Mouse (Mus musculus) forebrain, postnatal 0 days (tissue): ENCODE results near the gene Trcg1. TPM values are rescaled to one million over a fixed set of nuclear protein-coding genes. Genes with fewer than 3 reads are reported as not detected.

Experiments used
- ATAC-seq: fragments of 200-750 bp; cut with Nextera tagmentation; 2 replicates; pipeline ENCODE4 v1.8.0; 2017; ENCODE audit warnings: mild to moderate bottlenecking, moderate library complexity
- DNase-seq: peaks from one replicate; pipeline ENCODE4 v3.0.0-alpha.2; 2015
- H3K27ac ChIP-seq: fragments of 300-500 bp; sonication (generic); 2 replicates; pipeline ENCODE4 v1.5.1; 2014; ENCODE audit warnings: low read depth, mild to moderate bottlenecking, antibody characterized with exemption, low read length, moderate library complexity, mixed read lengths
- H3K27me3 ChIP-seq: fragments of 300-500 bp; sonication (generic); 2 replicates; pipeline ENCODE4 v1.6.1; 2014; ENCODE audit warnings: mild to moderate bottlenecking, low read length, mixed read lengths; ENCODE audit not compliant: insufficient read depth
- H3K36me3 ChIP-seq: fragments of 300-500 bp; sonication (generic); 2 replicates; pipeline ENCODE4 v1.6.1; 2014; ENCODE audit warnings: mild to moderate bottlenecking, moderate library complexity; ENCODE audit not compliant: insufficient read depth
- H3K4me1 ChIP-seq: fragments of 300-500 bp; sonication (generic); 2 replicates; pipeline ENCODE4 v1.6.1; 2014; ENCODE audit warnings: antibody characterized with exemption; ENCODE audit not compliant: insufficient read depth
- H3K4me2 ChIP-seq: fragments of 300-500 bp; sonication (generic); 2 replicates; pipeline ENCODE4 v1.6.1; 2014; ENCODE audit warnings: low read depth, mild to moderate bottlenecking, moderate library complexity
- H3K4me3 ChIP-seq: fragments of 300-500 bp; sonication (generic); 2 replicates; pipeline ENCODE4 v1.5.1; 2014; ENCODE audit warnings: low read depth, low read length, mixed read lengths
- H3K9ac ChIP-seq: fragments of 300-500 bp; sonication (generic); 2 replicates; pipeline ENCODE4 v1.6.1; 2014; ENCODE audit warnings: mild to moderate bottlenecking
- H3K9me3 ChIP-seq: fragments of 300-500 bp; sonication (generic); 2 replicates; pipeline ENCODE4 v1.6.1; 2016; ENCODE audit warnings: low read length
- CTCF ChIP-seq: sonication (generic); IDR thresholded peaks from 2 replicates; pipeline ENCODE4 v1.5.1; 2016; ENCODE audit warnings: antibody characterized with exemption, control low read depth, low read depth
- WGBS: fragments of 180-500 bp; shearing (Covaris S2); extraction: QIAGEN DNeasy Blood & Tissue Kit; methylation state at CpG from one replicate; pipeline ENCODE4 v1.1.7; 2014; 5-methylcytosine and 5-hydroxymethylcytosine counted together
- polyA plus RNA-seq: library from polyadenylated mRNA; unstranded; fragments of >200 nt; fragmentation: Nextera tagmentation; extraction: Ambion mirVana; gene quantifications from 2 replicates; pipeline ENCODE4 v1.2.1, GENCODE M21; 2015
- total RNA-seq: library from RNA; depleted of rRNA; stranded (reverse); fragments of >200 nt; gene quantifications from 2 replicates; pipeline ENCODE4 v1.2.3, GENCODE M21; 2014

The Trcg1 gene
- total and polyA plus RNA-seq, 2 experiments from 2014 or later, result not detected

DNA sequence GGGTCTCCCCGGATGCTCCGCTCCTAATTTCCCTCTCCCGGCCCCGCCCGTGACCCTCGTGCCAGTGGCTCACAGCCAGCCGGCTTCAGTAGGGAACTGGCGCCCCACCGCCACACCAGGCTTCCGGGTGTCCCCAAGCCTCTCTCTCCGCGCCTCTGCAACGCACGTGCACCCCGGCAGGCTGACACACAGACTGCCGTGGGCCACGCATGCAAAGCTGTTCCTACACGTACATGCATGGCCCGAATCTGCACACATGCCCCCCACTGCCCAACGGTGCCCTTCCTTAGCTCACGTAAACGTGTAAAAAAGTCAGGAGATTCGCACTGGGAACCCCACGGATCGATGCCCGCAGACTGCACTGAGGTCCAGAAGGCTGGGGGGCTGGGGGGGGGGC lies 25.2 kb downstream of the Trcg1 start:
- Histone ChIP-seq H3K4me2 (peak overlapping the region; percentile 98), H3K27me3 (no peaks in the 10 kb centered on the region), H3K9me3 (no peaks in the 10 kb centered on the region), H3K9ac (peak overlapping the region; percentile 63), H3K36me3 (no peaks in the 10 kb centered on the region), H3K27ac (no peak overlapping the region), H3K4me1 (peaks cover 6% of the 10 kb centered on the region; the same call in 1 of the 2 replicates), H3K4me3 (peak overlapping the region; percentile 62)
- peak; percentile 38 for DNase-seq
- under 1% methylated on average over 26 of the region's 26 CpGs for WGBS
- TF ChIP-seq CTCF, result no peak
- peak; percentile 49; the same call in 1 of the 2 replicates for ATAC-seq

- 0 out of 2 replicates have a peak within 1 kb of the TSS, but pooled peaks have one; percentile 40 for H3K27ac ChIP-seq
- peak within 1 kb of the TSS; percentile 62 for H3K4me3 ChIP-seq
- H3K4me2 ChIP-seq, result peak within 1 kb of the TSS; percentile 98
- peaks cover 6% of the 10 kb centered on the region; the same call in 1 of the 2 replicates for H3K4me1 ChIP-seq
- DNase-seq (peak; percentile 65), ATAC-seq (peak; percentile 75)
- no peaks in the 10 kb centered on the region for H3K36me3 ChIP-seq
- no peaks in the 10 kb centered on the region for H3K27me3 ChIP-seq
- H3K9ac ChIP-seq, result peak within 1 kb of the TSS; percentile 63
- peak; percentile 73 for TF ChIP-seq CTCF
- 4% methylated on average over 82 of the region's 87 CpGs for WGBS
- H3K9me3 ChIP-seq, result no peaks in the 10 kb centered on the region
These were observed 25.8 kb downstream of the Trcg1 start, which contains the start of gene 1700017B05Rik for GRCm38 (mm10) chr9:57261913-57262794. 1700017B05Rik (minus strand) TSS chr9:57262612.

- no peak for TF ChIP-seq CTCF
- DNase-seq (no peak), ATAC-seq (no peak)
- Histone ChIP-seq H3K4me3 (peak overlapping the region; percentile 62), H3K9me3 (no peaks in the 10 kb centered on the region), H3K4me2 (peak overlapping the region; percentile 98), H3K27me3 (no peaks in the 10 kb centered on the region), H3K36me3 (no peaks in the 10 kb centered on the region), H3K9ac (peak overlapping the region; percentile 63), H3K27ac (no peak overlapping the region), H3K4me1 (peaks cover 6% of the 10 kb centered on the region; the same call in 1 of the 2 replicates)
- WGBS, result 54% methylated on average over 13 of the region's 13 CpGs
These were observed 26.7 kb downstream of the Trcg1 start for GRCm38 (mm10) chr9:57262795-57263684.

GRCm38 (mm10) chr9:57265125-57265524 lies 28.8 kb downstream of the Trcg1 start:
- Histone ChIP-seq H3K9me3 (no peaks in the 10 kb centered on the region), H3K27ac (no peak overlapping the region), H3K4me3 (no peak overlapping the region), H3K9ac (no peak overlapping the region), H3K4me2 (no peak overlapping the region), H3K27me3 (no peaks in the 10 kb centered on the region), H3K4me1 (peaks cover 6% of the 10 kb centered on the region; the same call in 1 of the 2 replicates), H3K36me3 (no peaks in the 10 kb centered on the region)
- WGBS, result 62% methylated on average over 5 of the region's 5 CpGs
- TF ChIP-seq CTCF, result no peak
- DNase-seq (no peak), ATAC-seq (no peak)

GRCm38 (mm10) chr9:57267421-57267820 lies 31.1 kb downstream of the Trcg1 start:
- Histone ChIP-seq H3K4me2 (no peak overlapping the region), H3K9ac (no peak overlapping the region), H3K9me3 (no peaks in the 10 kb centered on the region), H3K27ac (no peak overlapping the region), H3K27me3 (no peaks in the 10 kb centered on the region), H3K36me3 (no peaks in the 10 kb centered on the region), H3K4me1 (no peaks in the 10 kb centered on the region), H3K4me3 (no peak overlapping the region)
- TF ChIP-seq CTCF, result no peak
- ATAC-seq (no peak), DNase-seq (no peak)
- WGBS, result 31% methylated on average over 5 of the region's 5 CpGs

DNA sequence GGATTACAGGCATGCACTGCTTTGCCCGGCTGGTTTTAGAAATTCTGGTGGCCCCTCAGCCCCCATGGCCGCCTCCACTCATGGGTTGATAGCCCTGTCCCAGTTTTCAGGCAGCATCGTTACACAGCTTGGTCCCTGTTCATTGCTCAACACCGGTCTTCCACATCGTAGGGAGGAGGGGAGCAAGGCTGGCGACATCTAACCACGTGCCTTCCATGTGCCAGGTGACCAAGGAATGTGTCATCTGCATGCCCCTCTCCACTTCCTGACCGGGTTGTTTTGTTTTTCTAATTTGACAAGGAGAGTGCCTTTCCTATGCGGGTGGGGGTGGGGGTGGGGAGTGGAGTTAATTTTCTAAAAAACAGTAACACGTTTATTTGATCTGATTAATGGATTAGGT lies 31.7 kb downstream of the Trcg1 start:
- Histone ChIP-seq H3K4me3 (no peak overlapping the region), H3K4me1 (no peaks in the 10 kb centered on the region), H3K27ac (no peak overlapping the region), H3K36me3 (no peaks in the 10 kb centered on the region), H3K9ac (no peak overlapping the region), H3K9me3 (no peaks in the 10 kb centered on the region), H3K4me2 (no peak overlapping the region), H3K27me3 (no peaks in the 10 kb centered on the region)
- ATAC-seq (no peak), DNase-seq (no peak)
- WGBS, result 19% methylated on average over 10 of the region's 10 CpGs
- no peak for TF ChIP-seq CTCF

- no peak for ATAC-seq
- no peak for DNase-seq
- H3K27me3 ChIP-seq, result no peaks in the 10 kb centered on the region
- 4% methylated on average over 3 of the region's 3 CpGs for WGBS
- H3K36me3 ChIP-seq, result no peaks in the 10 kb centered on the region
- no peak overlapping the region for H3K27ac ChIP-seq
- H3K4me3 ChIP-seq, result no peak overlapping the region
- no peak overlapping the region for H3K4me2 ChIP-seq
- no peak for TF ChIP-seq CTCF
- no peaks in the 10 kb centered on the region for H3K9me3 ChIP-seq
- H3K9ac ChIP-seq, result no peak overlapping the region
- H3K4me1 ChIP-seq, result no peaks in the 10 kb centered on the region
These were observed 32.2 kb downstream of the Trcg1 start for GRCm38 (mm10) chr9:57268575-57268974.
